Mouse (Mus musculus) cerebellum, adult 8-10 months (tissue): Measurements from ENCODE around the gene Pcx.
"Not testable (repeated sequence)": the region's sequence is repeated elsewhere in the genome, so short reads cannot be mapped to it uniquely, and the experiment has no call there.

Experiments used
- DNase-seq: peaks from one replicate; pipeline ENCODE4 v3.0.0; 2022

Gene Pcx

GRCm38 (mm10) chr19:4555086-4555485, 44.8 kb downstream of the Pcx start:
- no peak for DNase-seq

- no peak for DNase-seq
These were observed 46.5 kb downstream of the Pcx start for GRCm38 (mm10) chr19:4556787-4557186.

- no peak for DNase-seq
These were observed 47.7 kb downstream of the Pcx start for GRCm38 (mm10) chr19:4557796-4558569.

- no peak for DNase-seq
These were observed 48.3 kb downstream of the Pcx start for GRCm38 (mm10) chr19:4558570-4558955.

GRCm38 (mm10) chr19:4559011-4559410, 48.7 kb downstream of the Pcx start:
- no peak for DNase-seq

GRCm38 (mm10) chr19:4559588-4559987, 49.3 kb downstream of the Pcx start:
- DNase-seq, result no peak

- no peak for DNase-seq
These were observed 49.9 kb downstream of the Pcx start for GRCm38 (mm10) chr19:4560205-4560604.

- no peak for DNase-seq
These were observed 55.4 kb downstream of the Pcx start for GRCm38 (mm10) chr19:4565678-4566077.

- DNase-seq, result no peak
These were observed 56.6 kb downstream of the Pcx start for GRCm38 (mm10) chr19:4566880-4567279.

GRCm38 (mm10) chr19:4567665-4568064, 57.4 kb downstream of the Pcx start:
- DNase-seq, result no peak

- no peak for DNase-seq
These were observed 58.6 kb downstream of the Pcx start for GRCm38 (mm10) chr19:4568832-4569231.

GRCm38 (mm10) chr19:4569356-4570236, 59.3 kb downstream of the Pcx start:
- DNase-seq, result no peak

- DNase-seq, result no peak
These were observed 60.0 kb downstream of the Pcx start for GRCm38 (mm10) chr19:4570237-4570613.

GRCm38 (mm10) chr19:4570815-4571214, 60.5 kb downstream of the Pcx start:
- no peak for DNase-seq

GRCm38 (mm10) chr19:4571658-4572057, 61.4 kb downstream of the Pcx start:
- no peak for DNase-seq

GRCm38 (mm10) chr19:4572061-4572460, 61.8 kb downstream of the Pcx start:
- DNase-seq, result no peak

GRCm38 (mm10) chr19:4572467-4572866, 62.2 kb downstream of the Pcx start:
- no peak for DNase-seq

GRCm38 (mm10) chr19:4573241-4573640, 63.0 kb downstream of the Pcx start:
- DNase-seq, result no peak

- peak; percentile 55 for DNase-seq
These were observed 68.5 kb downstream of the Pcx start for GRCm38 (mm10) chr19:4578799-4579198.

- DNase-seq, result no peak
These were observed 69.0 kb downstream of the Pcx start for GRCm38 (mm10) chr19:4579296-4579695.

GRCm38 (mm10) chr19:4583856-4584255, 73.6 kb downstream of the Pcx start:
- no peak for DNase-seq

GRCm38 (mm10) chr19:4586783-4587182, 76.5 kb downstream of the Pcx start:
- DNase-seq, result not testable (repeated sequence)

- no peak for DNase-seq
These were observed 77.2 kb downstream of the Pcx start for GRCm38 (mm10) chr19:4587426-4587825.

- no peak for DNase-seq
These were observed 78.2 kb downstream of the Pcx start for GRCm38 (mm10) chr19:4588430-4588829.
